Mouse (Mus musculus): ENCODE data around the gene Nudt2. TPM values are rescaled to one million over a fixed set of nuclear protein-coding genes. Genes with fewer than 3 reads are reported as not detected.

Gene Nudt2
- polyA plus RNA-seq, 1 experiment from 2014 or later, result 49.0 TPM

Other genes starting within 250 kb of the Nudt2 start
- 62.4 and 62.7 TPM in 2 replicates for gene Ubap2, start 190.0 kb upstream of the Nudt2 start, polyA plus RNA-seq (2014; fragmentation: Nextera tagmentation; extraction: Ambion mirVana)
- 50.8 and 51.7 TPM in 2 replicates for gene Dcaf12, start 150.3 kb upstream of the Nudt2 start, polyA plus RNA-seq (2014; fragmentation: Nextera tagmentation; extraction: Ambion mirVana)
- 44.8 and 46.6 TPM in 2 replicates for gene Ubap1, start 116.2 kb upstream of the Nudt2 start, polyA plus RNA-seq (2014; fragmentation: Nextera tagmentation; extraction: Ambion mirVana)
- 5.7 and 6.3 TPM in 2 replicates for gene Kif24, start 264 bp upstream of the Nudt2 start, polyA plus RNA-seq (2014; fragmentation: Nextera tagmentation; extraction: Ambion mirVana)
- gene AI464131, start 37.9 kb downstream of the Nudt2 start, polyA plus RNA-seq (2014; fragmentation: Nextera tagmentation; extraction: Ambion mirVana), result 12.5 and 13.7 TPM in 2 replicates
- 6.0 and 16.3 TPM in 2 replicates for gene 1110017D15Rik, start 52.2 kb downstream of the Nudt2 start, polyA plus RNA-seq (2014; fragmentation: Nextera tagmentation; extraction: Ambion mirVana)
- 4.0 and 4.1 TPM in 2 replicates for gene Fam219a, start 104.4 kb downstream of the Nudt2 start, polyA plus RNA-seq (2014; fragmentation: Nextera tagmentation; extraction: Ambion mirVana)
- gene Dnaic1, start 104.6 kb downstream of the Nudt2 start, polyA plus RNA-seq (2014; fragmentation: Nextera tagmentation; extraction: Ambion mirVana), result 1.6 and 3.7 TPM in 2 replicates
- 22.7 and 26.0 TPM in 2 replicates for gene Enho, start 175.2 kb downstream of the Nudt2 start, polyA plus RNA-seq (2014; fragmentation: Nextera tagmentation; extraction: Ambion mirVana)
- 12.8 and 13.0 TPM in 2 replicates for gene Cntfr, start 231.9 kb downstream of the Nudt2 start, polyA plus RNA-seq (2014; fragmentation: Nextera tagmentation; extraction: Ambion mirVana)
- gene Il11ra1, start 234.8 kb downstream of the Nudt2 start, polyA plus RNA-seq (2014; fragmentation: Nextera tagmentation; extraction: Ambion mirVana), result 317 and 362 TPM in 2 replicates
- 67.4 and 68.7 TPM in 2 replicates for gene Rpp25l, start 248.4 kb downstream of the Nudt2 start, polyA plus RNA-seq (2014; fragmentation: Nextera tagmentation; extraction: Ambion mirVana)

Measured in embryonic facial prominence, embryonic 14.5 days (tissue).